Mouse (Mus musculus): ENCODE data around the gene Slc38a1.

DNA sequence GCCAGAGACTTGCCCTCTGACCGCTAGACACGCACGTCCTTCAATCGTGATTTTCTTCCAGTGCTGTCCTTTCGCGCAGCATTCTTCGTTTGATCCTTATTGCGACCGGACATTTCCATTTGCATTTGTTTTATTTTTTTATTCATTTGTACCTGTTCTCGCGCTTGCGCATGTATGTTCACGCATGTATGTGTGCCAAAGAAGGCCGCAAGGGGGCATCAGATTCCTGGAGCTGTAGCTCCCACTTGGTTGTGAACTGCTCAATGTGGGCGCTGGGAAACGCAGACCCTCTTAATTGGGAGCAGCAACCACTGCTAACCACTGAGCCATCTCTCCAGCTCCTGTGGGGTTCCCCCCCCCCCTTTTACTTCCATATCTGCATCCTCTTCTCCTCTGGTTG, 10.3 kb upstream of the Slc38a1 start:
- TF ChIP-seq POLR2A (IDR thresholded peaks at IDR 0.05; ENCODE audit: insufficient read depth, low read length) = no peak
- TF ChIP-seq CTCF (IDR thresholded peaks at IDR 0.05; ENCODE audit: low read depth, low read length) = no peak
- no peak for TF ChIP-seq EP300 (IDR thresholded peaks at IDR 0.05; ENCODE audit: insufficient read depth, low read depth, low read length)

All from ES-Bruce4 (cell line).